Comparison of ENCODE assay signal across 8 mouse cellular contexts in the genomic region with DNA sequence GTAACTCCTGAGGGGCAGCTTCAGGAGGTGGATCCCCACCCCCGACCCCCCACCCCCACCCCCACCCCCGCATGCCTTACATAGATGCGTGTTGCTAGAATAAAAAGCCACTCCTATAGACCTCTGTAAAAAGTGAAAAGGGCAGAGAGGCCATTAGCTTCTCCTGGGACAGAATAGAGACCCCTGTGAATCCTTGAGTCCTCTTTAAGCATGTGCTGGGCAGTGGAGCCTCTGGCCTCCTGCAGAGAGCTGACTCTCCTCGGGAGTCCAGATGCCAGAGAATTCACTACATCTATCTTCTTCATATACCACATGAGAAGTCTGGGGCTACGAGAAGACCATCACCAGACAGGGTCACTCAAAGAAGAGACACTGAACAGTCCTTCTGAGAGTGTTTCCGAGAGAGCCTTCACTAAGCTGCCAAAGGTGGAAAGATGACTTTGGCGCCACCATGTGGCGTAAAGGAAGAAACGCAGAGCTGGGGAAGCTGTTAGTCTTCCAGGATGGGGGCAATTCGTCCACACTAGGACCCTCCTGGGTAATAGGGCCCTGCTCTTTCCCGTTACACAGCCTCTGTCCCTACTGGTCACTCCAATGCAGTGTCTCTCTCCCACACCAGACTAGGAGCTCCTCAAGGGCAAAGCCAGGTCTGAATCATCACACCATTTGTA. TPM values are rescaled to one million over a fixed set of nuclear protein-coding genes. Genes with fewer than 3 reads are reported as not detected.
DNase-seq lines count a peak whose midpoint lies in the region; ATAC-seq lines count a peak whose summit lies in the region.

No protein-coding gene starts in this region.

- no peaks in the 10 kb centered on the region for H3K27me3 ChIP-seq in embryonic facial prominence, embryonic 12.5 days

- no peak overlapping the region for H3K4me2 ChIP-seq in embryonic facial prominence, embryonic 12.5 days (replicated peaks)

- H3K4me3 ChIP-seq in embryonic facial prominence, embryonic 12.5 days: no peak overlapping the region

- H3K9me3 ChIP-seq in embryonic facial prominence, embryonic 12.5 days: no peaks in the 10 kb centered on the region

- intact Hi-C loops in heart, postnatal 10 days (cut with DNase I): loop anchor here (1.0 to 2.0 kb wide), 4 partner anchors 39 to 144 kb away; a partner anchor contains a TSS

- no peak for ATAC-seq in embryonic facial prominence, embryonic 12.5 days (ENCODE audit: insufficient number of reproducible peaks, insufficient read depth, low FRiP score, low TSS enrichment)

- peak; percentile 52 to 55 for DNase-seq in CD8-positive naive resting alpha-beta T cell, adult 2 months (ENCODE audit: low read depth in 2 of 2, low spot score in 2 of 2)
- peak; percentile 65 for DNase-seq in adrenal gland, postnatal 10 days
- DNase-seq in heart, postnatal 10 days: peak; percentile 78 to 82
- DNase-seq in layer of hippocampus, adult 18-20 months (ENCODE audit: low spot score in 2 of 2): peak; percentile 22 to 68
- peak; percentile 74 for DNase-seq in lung, postnatal 10 days
- peak; percentile 33 for DNase-seq in ovary, postnatal 10 days (ENCODE audit: low spot score)
- DNase-seq in thymus, postnatal 25 days: peak; percentile 54

- H3K9ac ChIP-seq in embryonic facial prominence, embryonic 12.5 days: 0 out of 2 replicates have a peak overlapping the region, but pooled peaks have one; percentile 2

- 23% methylated on average over 11 of the region's 11 CpGs for WGBS in embryonic facial prominence, embryonic 12.5 days

- no peaks in the 10 kb centered on the region for H3K36me3 ChIP-seq in embryonic facial prominence, embryonic 12.5 days

- no peaks in the 10 kb centered on the region for H3K4me1 ChIP-seq in embryonic facial prominence, embryonic 12.5 days

- no peak overlapping the region for H3K27ac ChIP-seq in embryonic facial prominence, embryonic 12.5 days

RNA-seq across cellular contexts. Expression of a gene that starts 39.0 kb away (rescaled TPM):
- 1 to 10 TPM; 5.5 to 7.2 TPM for total RNA-seq in adrenal gland, postnatal 10 days (2021)
- 0.83 and 1.2 TPM in 2 replicates for polyA plus RNA-seq in embryonic facial prominence, embryonic 12.5 days (2016; fragmentation: Nextera tagmentation; extraction: Ambion mirVana)
- total RNA-seq in heart, postnatal 10 days (2021): 10 to 100 TPM; 13.5 to 15.8 TPM
- total RNA-seq in layer of hippocampus, adult 18-20 months (2021): 1 to 10 TPM in 1 of 2 experiments, under 1 TPM in 1; 0.62 to 1.3 TPM

RNA-seq across cellular contexts. Expression of a gene that starts 41.0 kb away (rescaled TPM):
- 10 to 100 TPM; 22.1 to 30.2 TPM for total RNA-seq in adrenal gland, postnatal 10 days (2021)
- 29.4 and 31.5 TPM in 2 replicates for polyA plus RNA-seq in embryonic facial prominence, embryonic 12.5 days (2016; fragmentation: Nextera tagmentation; extraction: Ambion mirVana)
- total RNA-seq in heart, postnatal 10 days (2021): 10 to 100 TPM; 27.1 to 27.2 TPM
- total RNA-seq in layer of hippocampus, adult 18-20 months (2021): 10 to 100 TPM; 32.7 to 33.8 TPM
